Mouse (Mus musculus) kidney, postnatal 25 days (tissue): ENCODE measurements around the gene Wdr72.

Experiments used
- DNase-seq, 2 experiments: peaks; one replicate each; pipeline ENCODE4 v3.0.0; 2021; ENCODE audit warnings: mixed read lengths in 2 of 2

The Wdr72 gene

DNA sequence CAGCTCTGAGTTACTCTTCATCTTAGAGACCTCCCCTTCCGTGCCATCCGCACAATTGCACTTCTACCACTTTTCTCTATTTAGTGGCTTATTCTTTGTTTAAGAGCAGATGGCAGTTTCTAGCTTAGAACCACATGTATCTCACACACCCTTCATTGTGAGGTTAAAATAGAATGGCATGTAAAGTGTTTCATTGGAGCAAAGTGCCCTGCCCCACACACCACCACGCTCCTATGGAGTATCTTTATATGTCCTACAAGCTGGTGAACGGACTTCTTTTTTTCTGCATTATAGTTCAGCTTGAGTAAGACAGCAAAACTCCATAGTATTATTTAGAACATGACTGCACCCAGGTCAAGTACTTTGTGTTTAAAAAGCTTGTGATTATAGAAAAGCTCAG, 137.9 kb downstream of the Wdr72 start:
- no peak for DNase-seq

DNA sequence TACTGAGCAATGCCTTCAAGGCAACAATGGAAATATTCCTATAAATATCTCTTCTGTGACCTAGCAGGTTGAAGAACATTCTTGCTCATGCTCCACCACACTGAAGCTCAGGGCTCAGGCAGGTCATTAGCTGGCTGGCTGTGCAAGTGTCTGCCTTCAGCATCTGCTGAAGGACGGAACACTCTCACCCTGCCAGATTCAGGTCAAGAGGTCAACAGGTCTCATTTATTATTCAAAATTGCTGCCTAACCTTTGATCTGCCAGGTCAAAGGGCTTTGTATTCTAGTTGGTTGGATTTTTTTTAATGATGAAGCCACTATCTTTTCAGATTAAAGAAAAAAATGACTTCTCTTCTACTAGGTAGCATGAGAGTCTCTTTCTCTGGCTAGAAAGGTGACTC, 139.3 kb downstream of the Wdr72 start:
- no peak for DNase-seq

DNA sequence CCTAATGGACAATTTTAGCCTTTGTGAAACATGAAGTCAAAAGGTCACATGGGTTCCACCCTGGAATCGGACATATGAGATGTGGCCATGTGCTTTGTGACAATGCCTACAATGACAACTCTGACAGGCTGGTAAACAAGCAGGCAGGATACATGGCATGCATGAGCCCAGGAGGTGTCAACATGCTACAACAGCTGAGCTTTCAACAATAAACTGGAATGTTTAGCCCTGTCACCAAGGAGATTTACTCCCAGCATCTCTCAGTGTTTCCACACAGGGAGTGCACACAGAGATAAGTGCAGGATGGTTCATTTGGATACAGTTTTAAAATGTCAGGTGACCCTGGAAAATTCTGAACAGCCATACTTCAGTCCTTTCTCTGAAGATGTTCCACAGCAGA, 140.4 kb downstream of the Wdr72 start:
- no peak for DNase-seq

DNA sequence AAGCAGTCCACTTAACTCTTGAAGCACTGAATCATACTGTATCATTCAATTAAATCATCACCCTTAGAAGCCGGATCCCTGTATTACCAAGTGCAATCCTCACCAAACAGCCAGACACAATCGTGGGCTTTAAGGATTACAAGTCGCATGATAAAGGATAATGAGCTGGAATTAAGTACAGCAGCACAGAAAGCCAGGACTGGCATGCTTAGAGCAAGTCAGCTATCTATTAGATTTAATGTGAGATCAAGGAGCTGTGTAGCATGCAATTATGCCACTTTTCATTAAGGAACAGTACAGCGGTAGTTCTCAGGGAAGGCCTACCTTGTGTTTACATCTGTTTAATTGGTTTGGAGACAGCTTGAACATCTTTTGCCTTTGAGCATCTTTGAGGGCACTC, 148.2 kb downstream of the Wdr72 start:
- no peak for DNase-seq

GRCm38 (mm10) chr9:74277752-74278385, 167.7 kb downstream of the Wdr72 start:
- no peak for DNase-seq

DNA sequence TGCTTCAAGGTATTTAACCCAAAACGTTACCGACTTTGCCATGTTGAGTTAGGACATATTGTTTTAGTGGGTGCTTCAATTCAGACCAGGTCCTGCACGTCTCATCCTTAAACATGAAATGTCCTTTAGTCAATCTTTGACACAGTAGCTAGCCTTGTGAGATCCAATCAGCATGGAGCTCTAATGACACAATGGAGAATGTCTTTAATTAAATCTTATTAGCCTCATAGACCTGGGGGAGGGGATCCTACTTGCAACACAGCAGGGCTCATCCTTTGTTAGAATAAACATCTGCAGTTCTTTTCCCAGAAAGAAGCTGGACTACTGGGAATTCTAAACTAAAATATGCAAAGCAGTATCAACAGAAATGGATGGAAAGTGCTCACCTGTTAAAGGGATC, 171.9 kb downstream of the Wdr72 start:
- no peak for DNase-seq

- DNase-seq: peak in 1 of 2 experiments; percentile 4
Observed at GRCm38 (mm10) chr9:74286210-74286609, 176.1 kb downstream of the Wdr72 start.

- DNase-seq: no peak
Observed at GRCm38 (mm10) chr9:74294479-74294878, 184.3 kb downstream of the Wdr72 start.

DNA sequence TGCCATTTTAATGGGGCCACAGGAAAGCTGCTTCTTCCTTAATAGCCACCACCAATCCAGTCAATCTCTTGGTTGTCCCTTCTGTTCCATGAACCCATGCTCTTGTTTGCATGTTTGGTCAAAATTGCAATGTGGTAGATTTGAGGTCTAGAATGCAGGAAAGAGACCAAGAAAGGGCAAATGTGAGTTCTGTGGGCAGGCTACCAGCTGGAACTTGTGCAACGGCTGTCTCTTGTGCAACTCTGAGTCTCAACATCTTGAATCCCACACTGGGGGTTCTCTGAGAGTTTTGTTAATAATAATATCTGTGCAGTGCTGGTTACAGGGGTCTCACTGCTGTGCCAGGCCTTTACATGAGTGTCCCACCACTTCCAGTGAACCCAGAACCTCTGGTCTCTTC, 208.6 kb downstream of the Wdr72 start:
- peak in 1 of 2 experiments; percentile 4 for DNase-seq

GRCm38 (mm10) chr9:74324089-74324924, 214.2 kb downstream of the Wdr72 start:
- DNase-seq: no peak

DNA sequence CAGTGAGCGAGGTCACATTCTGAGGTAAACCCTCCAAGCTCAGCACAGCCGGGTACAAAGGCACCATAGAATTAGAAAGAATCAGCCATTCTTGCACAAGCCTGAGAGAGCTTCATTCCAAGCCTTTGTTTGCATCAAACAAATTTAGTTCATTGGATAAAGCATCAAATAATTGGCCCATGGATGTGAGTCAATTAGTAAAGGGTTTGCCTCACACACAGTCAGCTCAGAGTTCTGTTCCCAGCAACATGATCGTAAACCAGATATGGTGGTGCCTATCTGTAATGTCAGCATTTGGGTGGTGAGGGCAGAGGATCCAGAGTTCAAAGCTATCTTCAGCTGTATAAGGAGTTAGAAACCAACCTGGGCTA, 214.8 kb downstream of the Wdr72 start:
- DNase-seq: no peak

GRCm38 (mm10) chr9:74325981-74326380, 215.8 kb downstream of the Wdr72 start:
- no peak for DNase-seq

- no peak for DNase-seq
Observed at GRCm38 (mm10) chr9:74328821-74329220, 218.7 kb downstream of the Wdr72 start.

GRCm38 (mm10) chr9:74330706-74331495, 220.7 kb downstream of the Wdr72 start:
- no peak for DNase-seq

- no peak for DNase-seq
Observed at GRCm38 (mm10) chr9:74332321-74332720, 222.2 kb downstream of the Wdr72 start.
